Mouse (Mus musculus): ENCODE results near the gene 1700001K19Rik. TPM values are rescaled to one million over a fixed set of nuclear protein-coding genes. Genes with fewer than 3 reads are reported as not detected.
"Not testable (repeated sequence)": the region's sequence is repeated elsewhere in the genome, so short reads cannot be mapped to it uniquely, and the experiment has no call there.

Gene 1700001K19Rik
- polyA plus RNA-seq, 1 experiment from 2014 or later, result 0.16 TPM

GRCm38 (mm10) chr12:110703008-110703471, 20.6 kb upstream of the 1700001K19Rik start:
- H3K9me3 ChIP-seq, result no peaks in the 10 kb centered on the region
- H3K27ac ChIP-seq (replicated peaks), result no peak overlapping the region
- no peaks in the 10 kb centered on the region for H3K27me3 ChIP-seq (replicated peaks; ENCODE audit: low read depth, poor library complexity, severe bottlenecking)
- WGBS, result 30% methylated on average over 8 of the region's 8 CpGs
- peak; percentile 90 for DNase-seq (ENCODE audit: low spot score)
- no peaks in the 10 kb centered on the region for H3K36me3 ChIP-seq (replicated peaks)
- H3K4me3 ChIP-seq, result peak overlapping the region; percentile 17; the same call in 1 of the 2 replicates
- H3K4me1 ChIP-seq, result peaks cover 52% of the 10 kb centered on the region

- H3K9me3 ChIP-seq, result no peaks in the 10 kb centered on the region
- WGBS, result 54% methylated on average over 4 of the region's 4 CpGs
- H3K27me3 ChIP-seq (replicated peaks; ENCODE audit: low read depth, poor library complexity, severe bottlenecking), result no peaks in the 10 kb centered on the region
- no peaks in the 10 kb centered on the region for H3K36me3 ChIP-seq (replicated peaks)
- peak within 1 kb of the TSS; percentile 74 for H3K27ac ChIP-seq (replicated peaks)
- peaks cover 52% of the 10 kb centered on the region for H3K4me1 ChIP-seq
- H3K4me3 ChIP-seq, result peak within 1 kb of the TSS; percentile 17; the same call in 1 of the 2 replicates
- DNase-seq (ENCODE audit: low spot score), result no peak
Observed at GRCm38 (mm10) chr12:110702556-110702955, 20.1 kb upstream of the 1700001K19Rik start, which contains the start of gene Hsp90aa1. TSS of gene Hsp90aa1 (minus strand) at chr12:110702728.

GRCm38 (mm10) chr12:110701363-110701762, 18.9 kb upstream of the 1700001K19Rik start:
- H3K27me3 ChIP-seq (replicated peaks; ENCODE audit: low read depth, poor library complexity, severe bottlenecking); H3K4me3 ChIP-seq; H3K36me3 ChIP-seq (replicated peaks); H3K9me3 ChIP-seq; DNase-seq (ENCODE audit: low spot score): not testable (repeated sequence)
- H3K4me1 ChIP-seq, result peaks cover 49% of the 10 kb centered on the region
- 35% methylated on average over 3 of the region's 3 CpGs for WGBS
- peak overlapping the region; percentile 74 for H3K27ac ChIP-seq (replicated peaks)

GRCm38 (mm10) chr12:110700730-110701129, 18.3 kb upstream of the 1700001K19Rik start:
- H3K4me3 ChIP-seq, result no peak overlapping the region
- H3K27ac ChIP-seq (replicated peaks), result peak overlapping the region; percentile 74
- H3K27me3 ChIP-seq (replicated peaks; ENCODE audit: low read depth, poor library complexity, severe bottlenecking), result no peaks in the 10 kb centered on the region
- peaks cover 43% of the 10 kb centered on the region for H3K4me1 ChIP-seq
- H3K36me3 ChIP-seq (replicated peaks), result no peaks in the 10 kb centered on the region
- no peaks in the 10 kb centered on the region for H3K9me3 ChIP-seq
- no peak for DNase-seq (ENCODE audit: low spot score)
- WGBS, result 61% methylated on average over 2 of the region's 2 CpGs

GRCm38 (mm10) chr12:110699171-110699547, 16.7 kb upstream of the 1700001K19Rik start:
- H3K4me1 ChIP-seq, result peaks cover 50% of the 10 kb centered on the region
- no peaks in the 10 kb centered on the region for H3K27me3 ChIP-seq (replicated peaks; ENCODE audit: low read depth, poor library complexity, severe bottlenecking)
- no peaks in the 10 kb centered on the region for H3K9me3 ChIP-seq
- DNase-seq (ENCODE audit: low spot score), result no peak
- 50% methylated on average over 2 of the region's 2 CpGs for WGBS
- H3K27ac ChIP-seq (replicated peaks), result peak overlapping the region; percentile 77
- peak overlapping the region; percentile 26; the same call in 1 of the 2 replicates for H3K4me3 ChIP-seq
- H3K36me3 ChIP-seq (replicated peaks), result peaks cover 11% of the 10 kb centered on the region

GRCm38 (mm10) chr12:110698523-110699170, 16.2 kb upstream of the 1700001K19Rik start:
- peak overlapping the region; percentile 26; the same call in 1 of the 2 replicates for H3K4me3 ChIP-seq
- peak overlapping the region; percentile 77 for H3K27ac ChIP-seq (replicated peaks)
- H3K4me1 ChIP-seq, result peaks cover 53% of the 10 kb centered on the region
- H3K36me3 ChIP-seq (replicated peaks), result peaks cover 16% of the 10 kb centered on the region
- DNase-seq (ENCODE audit: low spot score), result peak; percentile 59
- H3K27me3 ChIP-seq (replicated peaks; ENCODE audit: low read depth, poor library complexity, severe bottlenecking), result no peaks in the 10 kb centered on the region
- WGBS, result 45% methylated on average over 15 of the region's 15 CpGs
- no peaks in the 10 kb centered on the region for H3K9me3 ChIP-seq

GRCm38 (mm10) chr12:110698080-110698479, 15.7 kb upstream of the 1700001K19Rik start:
- peak overlapping the region; percentile 77; the same call in 1 of the 2 replicates for H3K27ac ChIP-seq (replicated peaks)
- H3K36me3 ChIP-seq (replicated peaks), result peaks cover 21% of the 10 kb centered on the region
- H3K4me3 ChIP-seq, result 0 out of 2 replicates have a peak overlapping the region, but pooled peaks have one; percentile 26
- no peaks in the 10 kb centered on the region for H3K27me3 ChIP-seq (replicated peaks; ENCODE audit: low read depth, poor library complexity, severe bottlenecking)
- no peak for DNase-seq (ENCODE audit: low spot score)
- H3K4me1 ChIP-seq, result peaks cover 52% of the 10 kb centered on the region
- WGBS, result 79% methylated on average over 1 of the region's 1 CpGs
- no peaks in the 10 kb centered on the region for H3K9me3 ChIP-seq

- no peaks in the 10 kb centered on the region for H3K9me3 ChIP-seq
- 74% methylated on average over 5 of the region's 5 CpGs for WGBS
- peaks cover 27% of the 10 kb centered on the region for H3K36me3 ChIP-seq (replicated peaks)
- H3K27me3 ChIP-seq (replicated peaks; ENCODE audit: low read depth, poor library complexity, severe bottlenecking), result no peaks in the 10 kb centered on the region
- peaks cover 47% of the 10 kb centered on the region for H3K4me1 ChIP-seq
- no peak for DNase-seq (ENCODE audit: low spot score)
- peak overlapping the region; percentile 92 for H3K4me3 ChIP-seq
- H3K27ac ChIP-seq (replicated peaks), result no peak overlapping the region
Observed at GRCm38 (mm10) chr12:110697457-110697856, 15.0 kb upstream of the 1700001K19Rik start.

- H3K27me3 ChIP-seq (replicated peaks; ENCODE audit: low read depth, poor library complexity, severe bottlenecking), result no peaks in the 10 kb centered on the region
- no peak for DNase-seq (ENCODE audit: low spot score)
- H3K36me3 ChIP-seq (replicated peaks), result peaks cover 30% of the 10 kb centered on the region
- no peaks in the 10 kb centered on the region for H3K9me3 ChIP-seq
- H3K4me1 ChIP-seq, result peaks cover 47% of the 10 kb centered on the region
- H3K27ac ChIP-seq (replicated peaks), result peak overlapping the region; percentile 99
- WGBS, result 57% methylated on average over 9 of the region's 9 CpGs
- H3K4me3 ChIP-seq, result peak overlapping the region; percentile 92
Observed at GRCm38 (mm10) chr12:110696975-110697400, 14.6 kb upstream of the 1700001K19Rik start.

- peak; percentile 99 for DNase-seq (ENCODE audit: low spot score)
- no peaks in the 10 kb centered on the region for H3K9me3 ChIP-seq
- WGBS, result under 1% methylated on average over 89 of the region's 89 CpGs
- H3K4me3 ChIP-seq, result peak overlapping the region; percentile 92
- peaks cover 42% of the 10 kb centered on the region for H3K4me1 ChIP-seq
- no peaks in the 10 kb centered on the region for H3K27me3 ChIP-seq (replicated peaks; ENCODE audit: low read depth, poor library complexity, severe bottlenecking)
- H3K36me3 ChIP-seq (replicated peaks), result peaks cover 37% of the 10 kb centered on the region
- peak overlapping the region; percentile 99 for H3K27ac ChIP-seq (replicated peaks)
Observed at GRCm38 (mm10) chr12:110696173-110696974, 14.0 kb upstream of the 1700001K19Rik start.

GRCm38 (mm10) chr12:110695676-110696171, 13.3 kb upstream of the 1700001K19Rik start:
- H3K4me3 ChIP-seq, result peak overlapping the region; percentile 92
- no peaks in the 10 kb centered on the region for H3K27me3 ChIP-seq (replicated peaks; ENCODE audit: low read depth, poor library complexity, severe bottlenecking)
- no peaks in the 10 kb centered on the region for H3K9me3 ChIP-seq
- H3K4me1 ChIP-seq, result peaks cover 35% of the 10 kb centered on the region
- DNase-seq (ENCODE audit: low spot score), result peak; percentile 72
- H3K36me3 ChIP-seq (replicated peaks), result peaks cover 39% of the 10 kb centered on the region
- under 1% methylated on average over 55 of the region's 55 CpGs for WGBS
- H3K27ac ChIP-seq (replicated peaks), result peak overlapping the region; percentile 99

GRCm38 (mm10) chr12:110693378-110693777, 11.0 kb upstream of the 1700001K19Rik start:
- H3K9me3 ChIP-seq; H3K27me3 ChIP-seq (replicated peaks; ENCODE audit: low read depth, poor library complexity, severe bottlenecking); DNase-seq (ENCODE audit: low spot score); H3K27ac ChIP-seq (replicated peaks): not testable (repeated sequence)
- peaks cover 22% of the 10 kb centered on the region for H3K4me1 ChIP-seq
- H3K36me3 ChIP-seq (replicated peaks), result peaks cover 62% of the 10 kb centered on the region
- 87% methylated on average over 5 of the region's 5 CpGs for WGBS
- H3K4me3 ChIP-seq, result 0 out of 2 replicates have a peak overlapping the region, but pooled peaks have one; percentile 13
